Mouse (Mus musculus) heart, embryonic 15.5 days (tissue): ENCODE data around the gene Ldhb. TPM values are rescaled to one million over a fixed set of nuclear protein-coding genes. Genes with fewer than 3 reads are reported as not detected.
A peak's percentile ranks its signal among the peaks of the same experiment; 100 is the strongest.

ENCODE experiments used
- ATAC-seq: fragments of 200-750 bp; cut with Nextera tagmentation; replicated peaks from 2 replicates; pipeline ENCODE4 v1.8.0; 2017; ENCODE audit warnings: low read depth, moderate TSS enrichment; ENCODE audit not compliant: insufficient number of reproducible peaks, insufficient read depth, low FRiP score
- H3K27ac ChIP-seq: fragments of 300-500 bp; sonication (generic); 2 replicates; pipeline ENCODE4 v1.5.1; 2015; ENCODE audit warnings: mild to moderate bottlenecking, inconsistent platforms
- H3K27me3 ChIP-seq: fragments of 300-500 bp; sonication (generic); 2 replicates; pipeline ENCODE4 v1.6.1; 2015; ENCODE audit warnings: inconsistent platforms
- H3K36me3 ChIP-seq: fragments of 300-500 bp; sonication (generic); 2 replicates; pipeline ENCODE4 v1.6.1; 2015; ENCODE audit warnings: mild to moderate bottlenecking, inconsistent platforms
- H3K4me1 ChIP-seq: fragments of 300-500 bp; sonication (generic); replicated peaks from 2 replicates; pipeline ENCODE4 v1.6.1; 2015; ENCODE audit warnings: inconsistent platforms
- H3K4me2 ChIP-seq: fragments of 300-500 bp; sonication (generic); 2 replicates; pipeline ENCODE4 v1.6.1; 2015; ENCODE audit warnings: inconsistent platforms, mild to moderate bottlenecking, moderate library complexity
- H3K4me3 ChIP-seq: fragments of 300-500 bp; sonication (generic); 2 replicates; pipeline ENCODE4 v1.5.1; 2015; ENCODE audit warnings: mild to moderate bottlenecking, inconsistent platforms
- H3K9ac ChIP-seq: fragments of 300-500 bp; sonication (generic); 2 replicates; pipeline ENCODE4 v1.6.1; 2015; ENCODE audit warnings: mild to moderate bottlenecking, inconsistent platforms
- H3K9me3 ChIP-seq: fragments of 300-500 bp; sonication (generic); replicated peaks from 2 replicates; pipeline ENCODE4 v1.6.1; 2016; ENCODE audit warnings: inconsistent platforms
- WGBS: fragments of 180-500 bp; shearing (Covaris S2); methylation state at CpG from one replicate; pipeline ENCODE4 v1.1.7; 2015; ENCODE audit warnings: mixed read lengths; 5-methylcytosine and 5-hydroxymethylcytosine counted together
- polyA plus RNA-seq: library from polyadenylated mRNA; unstranded; fragments of >200 nt; fragmentation: Nextera tagmentation; extraction: Ambion mirVana; gene quantifications from 2 replicates; pipeline ENCODE4 v1.2.1, GENCODE M21; 2015

Gene Ldhb
- 1,301 and 1,466 TPM in 2 replicates for polyA plus RNA-seq

DNA sequence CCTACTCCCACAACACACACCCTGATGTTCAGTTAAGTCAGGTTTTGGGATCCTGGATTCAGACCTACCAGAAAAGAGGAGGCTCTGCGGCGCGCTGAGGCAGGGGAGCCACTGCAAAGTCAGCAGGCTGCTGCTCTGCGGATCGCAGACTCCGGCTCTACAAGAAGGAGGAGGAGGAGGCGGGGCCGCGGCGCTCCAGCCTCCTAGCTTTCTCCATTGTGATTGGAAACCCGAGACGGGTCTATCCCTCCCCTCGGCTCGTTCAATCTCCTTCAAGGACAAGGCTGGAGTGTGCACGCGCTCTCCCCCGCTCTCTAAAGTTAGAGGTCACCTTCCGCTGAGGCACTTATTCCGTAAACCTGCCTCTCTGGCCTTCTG lies at the start of gene Ldhb:
Gene Ldhb, minus strand, starts transcription at position 173 of the 378 bp plus-strand sequence.
- peak; percentile 98 for ATAC-seq
- Histone ChIP-seq H3K4me3 (peak within 1 kb of the TSS; percentile 60), H3K27ac (peak within 1 kb of the TSS; percentile 92), H3K27me3 (peaks cover under 1% of the 10 kb centered on the region; the same call in 1 of the 2 replicates), H3K36me3 (peaks cover 5% of the 10 kb centered on the region; the same call in 1 of the 2 replicates), H3K9me3 (no peaks in the 10 kb centered on the region), H3K4me1 (peaks cover 39% of the 10 kb centered on the region), H3K9ac (peak within 1 kb of the TSS; percentile 79), H3K4me2 (peak within 1 kb of the TSS; percentile 76)
- 0% methylated on average over 19 of the region's 19 CpGs for WGBS

DNA sequence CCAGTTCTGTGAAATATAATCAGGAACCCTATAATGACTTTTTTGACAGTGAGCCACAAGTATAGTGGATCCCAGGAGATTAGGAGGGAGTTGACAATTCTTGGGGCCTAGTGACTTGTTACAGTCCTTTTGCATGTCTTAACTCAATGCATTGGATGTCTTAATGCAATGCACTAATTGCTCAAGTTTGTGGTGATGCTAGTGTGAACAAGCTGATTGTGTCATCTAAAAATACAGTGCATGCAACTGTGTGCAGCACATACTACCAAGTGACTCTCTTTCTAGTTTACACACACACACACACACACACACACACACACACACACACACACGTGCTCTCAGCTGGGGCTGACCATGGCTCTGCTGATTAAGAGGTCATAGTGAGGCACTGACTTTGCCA lies 48.2 kb upstream of the Ldhb start:
- Histone ChIP-seq H3K4me1 (peaks cover 9% of the 10 kb centered on the region; the same call in 1 of the 2 replicates), H3K9me3 (no peaks in the 10 kb centered on the region), H3K4me3 (no peak overlapping the region), H3K9ac (no peak overlapping the region), H3K27me3 (no peaks in the 10 kb centered on the region), H3K36me3 (no peaks in the 10 kb centered on the region), H3K27ac (no peak overlapping the region), H3K4me2 (no peak overlapping the region)
- no peak for ATAC-seq
- 61% methylated on average over 1 of the region's 1 CpGs for WGBS

GRCm38 (mm10) chr6:142551482-142551881 lies 43.7 kb upstream of the Ldhb start:
- H3K9me3 ChIP-seq: no peaks in the 10 kb centered on the region
- H3K9ac ChIP-seq: no peak overlapping the region
- 33% methylated on average over 4 of the region's 4 CpGs for WGBS
- H3K4me1 ChIP-seq: 0 out of 2 replicates have a peak, but pooled peaks cover 7% of the 10 kb centered on the region
- H3K27ac ChIP-seq: no peak overlapping the region
- no peaks in the 10 kb centered on the region for H3K36me3 ChIP-seq
- H3K27me3 ChIP-seq: no peaks in the 10 kb centered on the region
- H3K4me3 ChIP-seq: no peak overlapping the region
- no peak for ATAC-seq
- H3K4me2 ChIP-seq: no peak overlapping the region

- Histone ChIP-seq H3K4me3 (no peak overlapping the region), H3K27ac (no peak overlapping the region), H3K9ac (no peak overlapping the region), H3K4me2 (no peak overlapping the region), H3K9me3 (no peaks in the 10 kb centered on the region), H3K27me3 (no peaks in the 10 kb centered on the region), H3K36me3 (no peaks in the 10 kb centered on the region), H3K4me1 (0 out of 2 replicates have a peak, but pooled peaks cover 7% of the 10 kb centered on the region)
- WGBS: 55% methylated on average over 4 of the region's 4 CpGs
- ATAC-seq: no peak
Measured at GRCm38 (mm10) chr6:142550871-142551270, 43.1 kb upstream of the Ldhb start.

- no peak for ATAC-seq
- H3K4me3 ChIP-seq: no peak overlapping the region
- H3K9me3 ChIP-seq: no peaks in the 10 kb centered on the region
- 70% methylated on average over 2 of the region's 2 CpGs for WGBS
- H3K27me3 ChIP-seq: no peaks in the 10 kb centered on the region
- H3K36me3 ChIP-seq: no peaks in the 10 kb centered on the region
- H3K4me2 ChIP-seq: no peak overlapping the region
- no peak overlapping the region for H3K9ac ChIP-seq
- H3K4me1 ChIP-seq: peaks cover 12% of the 10 kb centered on the region
- H3K27ac ChIP-seq: no peak overlapping the region
Measured at GRCm38 (mm10) chr6:142548377-142548776, 40.6 kb upstream of the Ldhb start.

- no peak overlapping the region for H3K4me3 ChIP-seq
- peak overlapping the region; percentile 34 for H3K4me2 ChIP-seq
- ATAC-seq: peak; percentile 74
- peak overlapping the region; percentile 24 for H3K27ac ChIP-seq
- no peaks in the 10 kb centered on the region for H3K9me3 ChIP-seq
- 44% methylated on average over 14 of the region's 14 CpGs for WGBS
- H3K36me3 ChIP-seq: no peaks in the 10 kb centered on the region
- H3K9ac ChIP-seq: no peak overlapping the region
- peaks cover 6% of the 10 kb centered on the region for H3K4me1 ChIP-seq
- H3K27me3 ChIP-seq: no peaks in the 10 kb centered on the region
Measured at GRCm38 (mm10) chr6:142545132-142545531, 37.4 kb upstream of the Ldhb start.

DNA sequence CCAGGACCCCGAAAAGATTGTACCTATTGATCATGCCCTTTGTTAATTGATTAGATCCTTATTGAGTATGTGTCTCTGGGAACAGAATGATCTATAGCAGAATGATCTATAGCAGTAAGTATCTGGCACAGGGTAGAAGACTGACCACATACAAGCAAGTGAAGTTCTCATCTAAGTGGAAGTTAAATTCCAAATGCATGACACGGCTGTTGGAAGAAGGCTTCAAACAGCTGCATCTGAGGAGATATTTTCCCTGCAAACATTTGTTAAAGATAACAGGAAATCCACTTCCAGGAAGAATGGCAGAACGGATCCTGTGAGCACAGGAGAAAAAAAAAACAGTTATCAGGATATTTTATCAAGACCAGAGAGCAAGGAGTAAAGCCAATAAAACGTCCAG lies 35.9 kb upstream of the Ldhb start:
- Histone ChIP-seq H3K27me3 (no peaks in the 10 kb centered on the region), H3K4me3 (no peak overlapping the region), H3K4me1 (peaks cover 6% of the 10 kb centered on the region), H3K9me3 (no peaks in the 10 kb centered on the region), H3K4me2 (no peak overlapping the region), H3K36me3 (no peaks in the 10 kb centered on the region), H3K27ac (no peak overlapping the region), H3K9ac (no peak overlapping the region)
- ATAC-seq: no peak
- WGBS: 58% methylated on average over 4 of the region's 4 CpGs

GRCm38 (mm10) chr6:142542800-142543175 lies 35.0 kb upstream of the Ldhb start:
- H3K27me3 ChIP-seq: no peaks in the 10 kb centered on the region
- peaks cover 6% of the 10 kb centered on the region for H3K4me1 ChIP-seq
- no peaks in the 10 kb centered on the region for H3K9me3 ChIP-seq
- H3K4me3 ChIP-seq: no peak overlapping the region
- H3K4me2 ChIP-seq: no peak overlapping the region
- WGBS: 67% methylated on average over 6 of the region's 6 CpGs
- no peak for ATAC-seq
- H3K27ac ChIP-seq: no peak overlapping the region
- H3K36me3 ChIP-seq: no peaks in the 10 kb centered on the region
- H3K9ac ChIP-seq: no peak overlapping the region

GRCm38 (mm10) chr6:142542082-142542799 lies 34.5 kb upstream of the Ldhb start:
- WGBS: 69% methylated on average over 8 of the region's 8 CpGs
- peaks cover 6% of the 10 kb centered on the region for H3K4me1 ChIP-seq
- H3K9ac ChIP-seq: no peak overlapping the region
- H3K4me2 ChIP-seq: no peak overlapping the region
- no peak overlapping the region for H3K4me3 ChIP-seq
- no peaks in the 10 kb centered on the region for H3K9me3 ChIP-seq
- no peaks in the 10 kb centered on the region for H3K36me3 ChIP-seq
- ATAC-seq: no peak
- no peaks in the 10 kb centered on the region for H3K27me3 ChIP-seq
- no peak overlapping the region for H3K27ac ChIP-seq

GRCm38 (mm10) chr6:142540561-142541160 lies 32.9 kb upstream of the Ldhb start:
- H3K36me3 ChIP-seq: no peaks in the 10 kb centered on the region
- H3K4me3 ChIP-seq: no peak overlapping the region
- peaks cover 6% of the 10 kb centered on the region for H3K4me1 ChIP-seq
- H3K9me3 ChIP-seq: no peaks in the 10 kb centered on the region
- H3K27me3 ChIP-seq: no peaks in the 10 kb centered on the region
- ATAC-seq: no peak
- WGBS: 62% methylated on average over 10 of the region's 10 CpGs
- no peak overlapping the region for H3K4me2 ChIP-seq
- H3K9ac ChIP-seq: no peak overlapping the region
- no peak overlapping the region for H3K27ac ChIP-seq

DNA sequence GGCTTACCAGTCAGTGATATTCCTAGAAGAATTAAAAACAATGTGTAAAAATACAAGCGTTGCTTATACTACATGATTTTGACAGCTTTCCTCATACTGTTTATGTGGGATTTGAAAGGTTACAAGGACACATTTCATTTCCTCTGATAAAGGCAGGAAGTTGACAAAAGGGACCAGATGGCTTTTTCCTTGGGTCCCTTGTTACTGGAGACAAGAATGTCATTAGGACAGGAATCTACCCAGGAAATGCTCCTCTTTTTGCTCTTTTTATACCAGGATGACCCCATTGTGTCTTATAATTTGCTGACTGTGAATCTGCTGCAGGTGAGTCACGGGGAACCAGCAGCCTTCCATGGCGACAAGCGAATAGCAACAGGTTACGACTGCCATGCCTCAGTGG lies 32.4 kb upstream of the Ldhb start:
- H3K4me2 ChIP-seq: no peak overlapping the region
- no peak overlapping the region for H3K4me3 ChIP-seq
- peak overlapping the region; percentile 17; the same call in 1 of the 2 replicates for H3K27ac ChIP-seq
- H3K36me3 ChIP-seq: no peaks in the 10 kb centered on the region
- H3K27me3 ChIP-seq: no peaks in the 10 kb centered on the region
- H3K4me1 ChIP-seq: peaks cover 4% of the 10 kb centered on the region
- no peak for ATAC-seq
- H3K9me3 ChIP-seq: no peaks in the 10 kb centered on the region
- H3K9ac ChIP-seq: no peak overlapping the region
- WGBS: 71% methylated on average over 5 of the region's 5 CpGs
